Mouse (Mus musculus): ENCODE results near the gene Olfr434.
A peak's percentile ranks its signal among the peaks of the same experiment; 100 is the strongest.
"Not testable (repeated sequence)": the region's sequence is repeated elsewhere in the genome, so short reads cannot be mapped to it uniquely, and the experiment has no call there.

Gene Olfr434

DNA sequence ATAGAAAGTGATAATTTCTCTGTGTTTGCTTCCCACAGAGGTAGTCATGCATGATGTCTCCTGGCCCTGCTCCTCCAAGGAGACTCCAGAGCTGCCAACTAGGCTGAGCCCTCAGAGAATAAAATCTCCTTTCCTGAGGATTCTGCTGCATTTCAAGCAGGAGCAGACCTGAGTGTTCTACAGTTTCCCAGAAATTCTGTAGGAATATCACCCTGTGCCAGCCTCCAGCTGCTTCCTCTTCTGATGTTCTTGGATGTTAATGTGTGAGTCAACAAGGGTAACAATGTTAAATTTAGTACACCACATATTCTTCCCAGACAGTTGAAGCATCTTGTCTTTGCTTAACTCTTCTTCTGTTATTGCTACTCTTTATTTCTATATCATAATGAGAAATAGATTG lies at the start of gene Olfr434:
TSS of gene Olfr434 (plus strand) at position 149 of the 400 bp plus-strand sequence.
- DNase-seq (ENCODE audit: low spot score in 2 of 2), result not testable (repeated sequence)

DNA sequence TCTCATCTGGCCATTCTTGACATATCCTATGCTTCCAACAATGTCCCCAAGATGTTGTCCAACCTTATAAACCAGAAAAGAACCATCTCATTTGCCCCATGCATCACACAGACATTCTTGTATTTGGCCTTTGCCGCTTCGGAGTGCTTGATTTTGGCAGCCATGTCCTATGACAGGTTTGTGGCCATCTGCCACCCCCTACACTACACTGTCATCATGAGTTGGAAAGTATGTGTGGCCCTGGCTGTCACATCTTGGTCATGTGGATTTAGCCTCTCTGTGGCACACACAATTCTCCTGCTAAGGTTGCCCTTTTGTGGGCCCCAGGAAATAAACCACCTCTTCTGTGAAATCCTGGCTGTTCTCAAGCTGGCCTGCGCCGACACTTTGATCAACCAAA lies 45.6 kb upstream of the Olfr434 start:
- no peak for DNase-seq (ENCODE audit: low spot score in 2 of 2)

GRCm38 (mm10) chr6:43171840-43172239 lies 41.0 kb upstream of the Olfr434 start, which contains the start of gene Olfr13:
Gene Olfr13 (plus strand): TSS chr6:43172140.
- no peak for DNase-seq (ENCODE audit: low spot score in 2 of 2)

- DNase-seq (ENCODE audit: low spot score in 2 of 2), result no peak
Measured at GRCm38 (mm10) chr6:43178129-43178528, 34.7 kb upstream of the Olfr434 start.

DNA sequence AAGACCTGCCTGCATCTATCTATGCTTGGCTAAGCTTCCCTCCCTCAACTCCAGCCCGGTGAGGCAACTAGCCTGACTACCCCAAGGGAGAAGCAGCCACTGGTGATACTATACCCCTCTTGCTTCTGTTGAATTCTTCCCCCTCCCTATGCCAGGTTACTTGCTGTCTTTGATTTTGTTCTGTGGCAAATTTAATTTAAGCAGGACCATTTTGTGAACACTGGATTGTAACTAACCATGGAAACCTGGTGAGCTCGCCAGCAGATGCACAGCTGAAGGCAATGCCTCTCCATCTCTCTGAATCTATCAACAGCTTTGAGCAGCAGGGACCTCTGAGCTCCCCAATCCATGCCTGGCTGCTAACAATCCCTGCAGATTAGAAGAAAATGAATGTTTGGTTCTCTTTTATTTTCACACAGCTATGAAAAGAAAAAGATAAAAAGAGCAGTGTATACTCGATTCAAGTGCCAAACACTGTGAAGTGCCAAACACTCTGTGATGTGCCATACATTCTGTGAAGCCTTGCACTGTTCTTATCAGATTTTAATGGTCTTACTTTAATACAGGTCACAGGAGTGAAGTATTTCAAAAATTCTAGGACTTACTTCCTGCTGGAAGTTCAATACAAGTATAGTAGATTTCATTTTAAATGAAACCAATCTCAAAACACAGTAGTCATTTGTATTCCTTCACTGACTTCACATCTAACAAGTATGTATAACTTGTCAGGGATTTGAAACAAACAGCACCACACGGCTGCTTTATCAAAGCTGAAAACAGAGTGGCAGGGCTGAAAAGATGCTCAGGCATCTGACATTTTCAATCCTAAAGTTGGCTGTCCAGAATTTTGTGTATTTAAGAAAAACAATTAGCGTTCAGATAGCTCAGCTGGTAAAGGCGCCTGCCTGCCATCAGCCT lies 34.0 kb upstream of the Olfr434 start:
- DNase-seq (ENCODE audit: low spot score in 2 of 2), result no peak

GRCm38 (mm10) chr6:43190986-43191385 lies 21.8 kb upstream of the Olfr434 start:
- no peak for DNase-seq (ENCODE audit: low spot score in 2 of 2)

GRCm38 (mm10) chr6:43196781-43197180 lies 16.0 kb upstream of the Olfr434 start, which contains the start of gene Olfr435:
Gene Olfr435 (plus strand): TSS chr6:43197146.
- no peak for DNase-seq (ENCODE audit: low spot score in 2 of 2)

- DNase-seq (ENCODE audit: low spot score in 2 of 2), result no peak
Measured at GRCm38 (mm10) chr6:43198094-43198493, 14.7 kb upstream of the Olfr434 start.

- DNase-seq (ENCODE audit: low spot score in 2 of 2), result no peak
Measured at GRCm38 (mm10) chr6:43202786-43203185, 10.0 kb upstream of the Olfr434 start.

DNA sequence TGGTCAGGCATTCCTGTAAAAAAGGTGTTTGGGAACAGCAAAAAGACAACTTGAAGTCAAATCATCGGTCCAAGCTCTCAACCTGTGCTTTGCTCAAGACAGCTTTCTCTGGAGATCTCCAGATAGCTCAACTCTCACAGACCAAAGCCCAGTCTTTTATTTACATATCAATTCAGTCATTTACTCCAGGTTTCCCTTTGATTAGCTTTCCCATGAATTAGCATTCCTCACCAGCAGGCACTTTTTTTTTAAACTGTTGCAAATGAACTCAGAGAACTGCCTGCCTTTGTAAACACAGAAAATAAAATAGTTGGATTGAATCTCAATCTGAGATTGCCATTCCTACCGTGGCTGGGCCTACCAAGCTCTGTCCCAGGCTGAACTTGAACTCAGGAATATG lies 7.5 kb upstream of the Olfr434 start:
- no peak for DNase-seq (ENCODE audit: low spot score in 2 of 2)

DNA sequence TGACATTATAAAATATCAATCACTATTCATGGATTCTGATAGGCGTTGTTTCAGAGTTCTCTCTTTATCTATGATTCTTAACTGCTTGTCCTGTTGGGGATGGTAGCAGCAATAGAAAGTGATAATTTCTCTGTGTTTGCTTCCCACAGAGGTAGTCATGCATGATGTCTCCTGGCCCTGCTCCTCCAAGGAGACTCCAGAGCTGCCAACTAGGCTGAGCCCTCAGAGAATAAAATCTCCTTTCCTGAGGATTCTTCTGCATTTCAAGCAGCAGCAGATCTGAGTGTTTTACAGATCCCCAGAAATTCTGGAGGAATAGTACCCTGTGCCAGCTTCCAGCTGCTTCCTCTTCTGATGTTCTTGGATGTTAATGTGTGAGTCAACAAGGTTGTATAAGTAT lies 18.4 kb downstream of the Olfr434 start, which contains the start of gene Olfr47:
TSS of gene Olfr47 (plus strand) at position 275 of the 400 bp plus-strand sequence.
- DNase-seq (ENCODE audit: low spot score in 2 of 2), result not testable (repeated sequence)

GRCm38 (mm10) chr6:43242061-43242460 lies 29.2 kb downstream of the Olfr434 start:
- DNase-seq (ENCODE audit: low spot score in 2 of 2), result no peak

DNA sequence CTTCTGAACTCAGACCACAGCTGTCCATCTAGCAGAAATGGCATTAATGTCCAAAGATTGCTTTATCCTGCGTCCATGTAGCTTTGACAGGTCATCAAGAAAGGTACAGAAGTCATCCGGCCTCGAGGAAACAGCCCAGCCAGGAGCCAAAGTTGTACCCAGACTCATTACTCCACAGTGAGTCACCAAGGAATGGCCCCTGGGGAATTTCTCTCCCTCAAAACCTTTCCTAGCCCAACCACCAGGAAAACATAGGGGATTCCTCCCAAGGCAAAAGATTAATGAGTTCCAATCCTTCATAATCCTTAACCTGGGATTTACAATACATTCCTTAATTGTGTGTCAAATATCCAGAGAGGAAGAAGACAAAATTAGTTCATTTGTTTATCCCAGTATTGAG lies 34.6 kb downstream of the Olfr434 start:
- DNase-seq (ENCODE audit: low spot score in 2 of 2), result no peak

DNA sequence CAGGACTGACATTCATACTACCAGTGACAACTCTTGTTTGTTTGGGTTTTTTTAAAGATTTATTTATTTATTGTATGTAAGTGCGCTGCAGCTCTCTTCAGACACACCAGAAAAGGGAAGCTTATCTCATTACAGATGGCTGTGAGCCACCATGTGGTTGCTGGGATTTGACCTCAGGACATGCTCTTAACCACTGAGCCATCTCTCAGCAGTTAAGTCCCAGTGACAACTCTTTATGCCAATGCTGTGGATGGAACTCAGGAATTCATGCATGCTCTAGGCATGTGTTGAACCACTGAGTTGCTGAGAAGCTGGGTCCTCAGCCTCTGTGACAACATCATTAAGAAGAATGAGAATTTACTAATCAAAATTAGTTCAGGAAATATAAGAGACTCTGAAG lies 40.2 kb downstream of the Olfr434 start:
- no peak for DNase-seq (ENCODE audit: low spot score in 2 of 2)

- no peak for DNase-seq (ENCODE audit: low spot score in 2 of 2)
Measured at GRCm38 (mm10) chr6:43254193-43254926, 41.5 kb downstream of the Olfr434 start.

- no peak for DNase-seq (ENCODE audit: low spot score in 2 of 2)
Measured at GRCm38 (mm10) chr6:43260756-43261155, 47.9 kb downstream of the Olfr434 start.

- DNase-seq (ENCODE audit: low spot score in 2 of 2), result peak in 1 of 2 experiments; percentile 21
Measured at GRCm38 (mm10) chr6:43265363-43266041, 52.7 kb downstream of the Olfr434 start, which contains the start of gene Arhgef5. Gene Arhgef5 (plus strand): TSS chr6:43265582.

DNA sequence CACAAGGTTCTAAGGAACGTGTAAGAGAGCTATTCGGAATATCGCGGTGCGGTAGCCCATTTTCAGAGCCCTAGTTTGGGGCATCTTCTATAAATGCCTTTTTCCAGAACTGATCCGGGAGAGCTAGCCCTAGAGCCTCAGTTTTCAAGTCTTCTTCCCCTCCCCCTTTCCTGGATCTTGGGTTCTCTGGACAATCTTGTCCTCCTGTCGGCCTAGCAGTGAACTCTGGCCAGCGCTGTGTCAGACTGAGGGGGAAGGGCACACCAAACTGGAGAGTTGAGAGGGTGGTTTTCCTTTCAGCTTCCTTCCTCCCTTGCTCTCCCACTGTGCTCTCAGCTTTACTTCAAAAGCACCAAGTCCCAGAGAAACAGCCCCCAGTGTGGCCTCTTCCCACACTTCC lies 53.5 kb downstream of the Olfr434 start:
- peak in 1 of 2 experiments; percentile 3 for DNase-seq (ENCODE audit: low spot score in 2 of 2)
